Mouse (Mus musculus): ENCODE measurements around the gene Evpl. TPM values are rescaled to one million over a fixed set of nuclear protein-coding genes. Genes with fewer than 3 reads are reported as not detected.

The Evpl gene
- polyA plus RNA-seq, 1 experiment from 2014 or later, result 0.33 TPM

DNA sequence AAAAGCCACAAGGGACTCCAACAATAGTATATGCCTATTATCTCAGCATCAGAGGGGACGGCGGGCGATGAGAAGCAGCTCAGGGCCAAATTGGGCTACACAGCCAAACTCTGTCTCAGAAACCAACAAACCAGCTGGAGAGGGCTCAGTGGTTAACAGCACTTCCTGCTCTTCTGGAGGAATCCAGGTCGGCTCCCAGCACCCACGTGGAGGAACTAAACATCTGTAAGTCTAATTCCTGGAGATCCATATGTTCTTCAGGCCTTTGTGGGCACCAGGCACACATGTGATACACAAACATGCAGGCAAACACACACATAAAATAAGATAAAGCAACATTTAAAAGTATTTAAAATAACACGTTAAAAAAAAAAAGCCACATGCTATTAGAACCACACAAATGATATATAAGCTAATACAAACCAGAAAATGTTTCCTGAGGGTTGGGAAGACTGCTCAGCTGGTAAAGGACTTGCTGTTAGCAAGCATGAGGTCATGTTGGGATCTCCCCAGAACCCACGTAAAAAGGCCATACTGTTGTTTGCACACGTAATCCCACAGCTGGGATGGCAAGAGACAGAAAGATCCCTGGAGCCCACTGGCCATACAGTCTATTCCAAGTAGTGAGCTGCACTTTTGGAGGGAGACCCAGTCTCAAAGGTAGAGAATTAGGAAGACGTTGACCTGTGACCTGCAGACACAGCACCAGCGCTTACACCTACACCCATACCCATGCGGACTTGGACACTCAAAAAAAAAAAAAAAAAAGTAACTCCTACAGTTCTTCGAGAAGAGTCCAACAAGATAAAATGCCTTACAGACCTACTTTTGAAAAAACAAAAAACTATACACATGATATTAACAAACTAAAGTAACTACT is 35.0 kb upstream of the Evpl start:
- H3K36me3 ChIP-seq, result peaks cover 17% of the 10 kb centered on the region
- no peak overlapping the region for H3K27ac ChIP-seq (replicated peaks)
- peaks cover 31% of the 10 kb centered on the region for H3K4me1 ChIP-seq
- WGBS, result 63% methylated on average over 12 of the region's 12 CpGs
- H3K4me2 ChIP-seq (replicated peaks), result peak overlapping the region; percentile 78
- peak overlapping the region; percentile 77 for H3K4me3 ChIP-seq
- no peaks in the 10 kb centered on the region for H3K9me3 ChIP-seq
- no peaks in the 10 kb centered on the region for H3K27me3 ChIP-seq
- peak overlapping the region; percentile 87 for H3K9ac ChIP-seq (replicated peaks)
- ATAC-seq (replicated peaks), result no peak

DNA sequence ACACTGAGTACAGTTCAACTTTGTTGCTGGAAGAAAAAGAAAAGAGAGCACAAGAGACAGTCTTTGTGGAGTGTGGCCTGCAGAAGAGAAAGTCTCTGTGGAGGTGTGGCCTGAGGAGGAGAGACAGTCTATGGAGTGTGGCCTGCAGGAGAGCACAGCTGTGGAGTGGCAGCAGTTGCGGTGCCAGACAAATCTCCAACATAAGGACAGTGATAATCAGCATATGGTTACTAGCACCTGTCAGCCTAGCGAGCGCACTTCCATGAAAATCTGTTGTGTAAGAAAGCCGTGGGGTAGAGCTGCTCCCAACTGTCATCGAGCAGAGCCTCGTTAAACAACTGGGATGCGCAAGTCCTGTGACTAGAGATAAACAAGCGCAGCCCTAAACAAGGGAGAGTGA is 31.7 kb upstream of the Evpl start:
- peaks cover 47% of the 10 kb centered on the region for H3K36me3 ChIP-seq
- no peak overlapping the region for H3K27ac ChIP-seq (replicated peaks)
- no peaks in the 10 kb centered on the region for H3K9me3 ChIP-seq
- no peak overlapping the region for H3K9ac ChIP-seq (replicated peaks)
- no peak overlapping the region for H3K4me3 ChIP-seq
- H3K27me3 ChIP-seq, result no peaks in the 10 kb centered on the region
- H3K4me1 ChIP-seq, result peaks cover 31% of the 10 kb centered on the region
- H3K4me2 ChIP-seq (replicated peaks), result no peak overlapping the region
- WGBS, result 68% methylated on average over 8 of the region's 8 CpGs
- ATAC-seq (replicated peaks), result no peak

- Histone ChIP-seq H3K27ac (replicated peaks) (no peak overlapping the region), H3K36me3 (peaks cover 59% of the 10 kb centered on the region), H3K27me3 (no peaks in the 10 kb centered on the region), H3K4me3 (no peak overlapping the region), H3K4me1 (peaks cover 27% of the 10 kb centered on the region), H3K4me2 (replicated peaks) (no peak overlapping the region), H3K9me3 (no peaks in the 10 kb centered on the region), H3K9ac (replicated peaks) (no peak overlapping the region)
- ATAC-seq (replicated peaks), result no peak
- 96% methylated on average over 6 of the region's 6 CpGs for WGBS
Measured at GRCm38 (mm10) chr11:116268313-116268712, 30.4 kb upstream of the Evpl start.

- H3K9me3 ChIP-seq, result no peaks in the 10 kb centered on the region
- no peak overlapping the region for H3K9ac ChIP-seq (replicated peaks)
- no peaks in the 10 kb centered on the region for H3K27me3 ChIP-seq
- no peak for ATAC-seq (replicated peaks)
- no peak overlapping the region for H3K4me3 ChIP-seq
- H3K4me2 ChIP-seq (replicated peaks), result no peak overlapping the region
- peaks cover 21% of the 10 kb centered on the region for H3K4me1 ChIP-seq
- H3K27ac ChIP-seq (replicated peaks), result no peak overlapping the region
- H3K36me3 ChIP-seq, result peaks cover 66% of the 10 kb centered on the region
- WGBS, result 91% methylated on average over 8 of the region's 8 CpGs
Measured at GRCm38 (mm10) chr11:116267637-116268036, 29.8 kb upstream of the Evpl start.

GRCm38 (mm10) chr11:116265850-116266249 is 28.0 kb upstream of the Evpl start:
- Histone ChIP-seq H3K4me2 (replicated peaks) (no peak overlapping the region), H3K4me3 (no peak overlapping the region), H3K27ac (replicated peaks) (0 out of 2 replicates have a peak overlapping the region, but pooled peaks have one; percentile 15), H3K36me3 (peaks cover 80% of the 10 kb centered on the region), H3K9ac (replicated peaks) (no peak overlapping the region), H3K27me3 (no peaks in the 10 kb centered on the region), H3K4me1 (peaks cover 10% of the 10 kb centered on the region; the same call in 1 of the 2 replicates), H3K9me3 (no peaks in the 10 kb centered on the region)
- no peak for ATAC-seq (replicated peaks)
- 97% methylated on average over 4 of the region's 4 CpGs for WGBS

DNA sequence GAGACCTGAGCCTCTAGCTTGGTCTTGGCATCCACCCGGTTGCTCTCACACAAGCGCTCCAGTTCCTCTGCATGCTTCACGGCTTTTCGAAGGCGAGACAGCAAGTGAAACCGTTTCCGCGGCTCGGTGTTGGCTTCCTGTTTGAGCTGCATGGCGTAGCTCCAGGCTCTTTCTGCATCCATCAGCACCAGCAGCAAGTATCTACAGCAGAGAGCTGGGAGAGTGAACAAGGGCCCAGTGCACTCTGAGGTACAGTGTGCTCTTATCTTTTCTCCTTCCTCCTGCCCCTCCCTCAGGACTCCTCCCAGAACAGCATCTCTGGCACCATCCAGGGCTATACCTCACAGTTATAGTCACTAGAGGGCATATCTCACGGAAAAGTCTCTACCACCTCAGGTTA is 27.5 kb upstream of the Evpl start:
- Histone ChIP-seq H3K4me1 (peaks cover 10% of the 10 kb centered on the region; the same call in 1 of the 2 replicates), H3K36me3 (peaks cover 85% of the 10 kb centered on the region), H3K27me3 (no peaks in the 10 kb centered on the region), H3K4me3 (no peak overlapping the region), H3K9ac (replicated peaks) (no peak overlapping the region), H3K27ac (replicated peaks) (0 out of 2 replicates have a peak overlapping the region, but pooled peaks have one; percentile 15), H3K4me2 (replicated peaks) (no peak overlapping the region), H3K9me3 (no peaks in the 10 kb centered on the region)
- no peak for ATAC-seq (replicated peaks)
- WGBS, result 86% methylated on average over 11 of the region's 11 CpGs

DNA sequence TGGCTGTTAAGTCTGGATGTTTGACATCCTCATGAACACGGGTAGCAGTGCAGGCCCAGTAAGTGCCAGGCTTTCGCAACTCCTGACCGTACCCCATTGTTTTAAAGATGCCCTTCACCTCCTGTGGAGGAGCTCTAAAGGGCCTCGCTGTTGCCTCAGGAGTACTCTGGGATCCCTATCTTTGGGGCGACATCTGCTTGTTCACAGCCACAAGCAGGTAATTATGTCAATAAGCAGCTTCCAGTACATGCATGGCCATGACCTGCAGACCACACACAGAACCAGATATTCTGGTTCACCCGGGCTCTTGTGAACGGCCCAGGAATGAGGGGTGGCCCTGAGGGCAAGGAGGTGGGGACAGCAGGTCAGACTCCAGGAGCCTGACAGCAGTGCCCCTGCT is 22.4 kb upstream of the Evpl start:
- peaks cover 80% of the 10 kb centered on the region for H3K36me3 ChIP-seq
- H3K4me1 ChIP-seq, result no peaks in the 10 kb centered on the region
- no peaks in the 10 kb centered on the region for H3K27me3 ChIP-seq
- no peak overlapping the region for H3K4me3 ChIP-seq
- 97% methylated on average over 7 of the region's 7 CpGs for WGBS
- H3K4me2 ChIP-seq (replicated peaks), result no peak overlapping the region
- ATAC-seq (replicated peaks), result no peak
- H3K27ac ChIP-seq (replicated peaks), result no peak overlapping the region
- no peaks in the 10 kb centered on the region for H3K9me3 ChIP-seq
- no peak overlapping the region for H3K9ac ChIP-seq (replicated peaks)

DNA sequence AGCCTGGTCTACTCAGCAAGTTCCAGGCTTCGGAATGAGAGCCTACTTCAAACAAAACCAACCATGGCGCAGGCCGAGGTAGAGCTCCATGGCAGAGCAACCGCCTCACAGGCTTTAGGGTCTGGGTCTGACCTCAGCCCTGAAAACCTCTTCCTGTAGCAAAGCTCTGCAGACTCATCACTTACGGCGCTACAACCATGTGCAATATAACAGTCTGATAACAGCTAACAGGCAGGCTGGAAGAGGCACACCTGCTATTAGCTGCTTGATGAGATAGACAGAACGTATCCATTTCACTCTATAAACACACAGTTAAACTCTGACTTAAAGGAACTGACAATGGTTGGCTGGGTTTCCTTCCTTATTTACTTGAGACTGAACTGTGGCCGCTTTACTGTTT is 21.6 kb upstream of the Evpl start:
- Histone ChIP-seq H3K36me3 (peaks cover 81% of the 10 kb centered on the region), H3K9ac (replicated peaks) (no peak overlapping the region), H3K27me3 (no peaks in the 10 kb centered on the region), H3K27ac (replicated peaks) (no peak overlapping the region), H3K4me2 (replicated peaks) (no peak overlapping the region), H3K9me3 (no peaks in the 10 kb centered on the region), H3K4me1 (no peaks in the 10 kb centered on the region), H3K4me3 (no peak overlapping the region)
- no peak for ATAC-seq (replicated peaks)
- WGBS, result 95% methylated on average over 8 of the region's 8 CpGs

GRCm38 (mm10) chr11:116255982-116256675 is 18.3 kb upstream of the Evpl start:
- 92% methylated on average over 9 of the region's 9 CpGs for WGBS
- H3K4me1 ChIP-seq, result no peaks in the 10 kb centered on the region
- H3K9me3 ChIP-seq, result no peaks in the 10 kb centered on the region
- no peak for ATAC-seq (replicated peaks)
- H3K4me3 ChIP-seq, result no peak overlapping the region
- no peak overlapping the region for H3K9ac ChIP-seq (replicated peaks)
- H3K36me3 ChIP-seq, result peaks cover 80% of the 10 kb centered on the region
- no peak overlapping the region for H3K27ac ChIP-seq (replicated peaks)
- H3K27me3 ChIP-seq, result no peaks in the 10 kb centered on the region
- no peak overlapping the region for H3K4me2 ChIP-seq (replicated peaks)

DNA sequence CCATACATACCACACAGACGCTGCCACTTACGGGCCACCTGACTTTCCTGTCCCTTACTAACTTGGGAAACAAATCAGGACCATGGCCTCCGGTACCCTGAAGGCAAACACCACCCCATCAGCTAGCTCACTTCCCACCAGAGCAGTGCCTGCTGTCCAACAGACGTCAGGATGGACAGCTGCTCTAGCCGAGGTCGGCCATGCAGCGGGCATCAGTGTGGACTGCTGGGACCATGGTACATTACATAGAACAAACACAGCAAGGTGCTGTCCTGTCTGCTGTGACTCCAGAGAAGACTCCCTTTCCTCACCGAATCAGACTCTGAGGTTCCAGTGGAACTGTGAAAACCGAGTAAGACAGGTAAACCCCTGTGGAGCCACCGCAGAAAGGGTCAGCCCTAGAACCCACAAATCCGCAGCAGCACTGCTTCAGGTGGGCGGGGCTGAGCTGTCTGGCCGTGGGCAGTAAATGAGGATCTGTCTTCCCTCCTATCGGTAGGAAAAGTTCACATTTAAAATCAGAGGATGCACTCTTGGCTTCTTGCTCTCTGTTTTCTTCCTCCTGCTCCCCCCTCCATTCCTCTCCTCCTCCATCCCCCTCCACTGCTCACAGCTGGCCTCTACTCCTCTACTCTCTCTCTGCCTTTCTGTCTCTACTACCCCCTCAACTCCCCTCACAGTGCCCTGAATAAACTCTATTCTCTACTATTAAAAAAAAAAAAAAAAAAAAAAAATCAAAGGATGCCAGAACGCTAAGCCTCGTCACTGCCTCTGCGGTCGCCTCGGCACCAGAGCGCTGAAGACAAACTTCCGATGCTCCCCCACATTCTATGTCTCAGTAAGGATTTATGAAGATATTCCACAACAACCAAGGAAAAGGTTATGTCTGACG is 17.5 kb upstream of the Evpl start:
- peaks cover 80% of the 10 kb centered on the region for H3K36me3 ChIP-seq
- no peak overlapping the region for H3K4me2 ChIP-seq (replicated peaks)
- no peak overlapping the region for H3K27ac ChIP-seq (replicated peaks)
- no peak overlapping the region for H3K9ac ChIP-seq (replicated peaks)
- whole genome bisulfite sequencing, result 86% methylated on average over 22 of the region's 22 CpGs
- H3K4me3 ChIP-seq, result no peak overlapping the region
- no peaks in the 10 kb centered on the region for H3K27me3 ChIP-seq
- no peaks in the 10 kb centered on the region for H3K9me3 ChIP-seq
- no peaks in the 10 kb centered on the region for H3K4me1 ChIP-seq
- no peak for ATAC-seq (replicated peaks)

- no peaks in the 10 kb centered on the region for H3K9me3 ChIP-seq
- H3K4me2 ChIP-seq (replicated peaks), result no peak overlapping the region
- 87% methylated on average over 9 of the region's 9 CpGs for WGBS
- H3K4me1 ChIP-seq, result no peaks in the 10 kb centered on the region
- H3K27ac ChIP-seq (replicated peaks), result no peak overlapping the region
- peaks cover 80% of the 10 kb centered on the region for H3K36me3 ChIP-seq
- no peak overlapping the region for H3K9ac ChIP-seq (replicated peaks)
- H3K27me3 ChIP-seq, result no peaks in the 10 kb centered on the region
- ATAC-seq (replicated peaks), result no peak
- H3K4me3 ChIP-seq, result no peak overlapping the region
Measured at GRCm38 (mm10) chr11:116254627-116255026, 16.8 kb upstream of the Evpl start.

Measured in forebrain, embryonic 15.5 days (tissue).